Mouse (Mus musculus): ENCODE results near the gene Tmem91. TPM values are rescaled to one million over a fixed set of nuclear protein-coding genes. Genes with fewer than 3 reads are reported as not detected.
"Not testable (repeated sequence)": the region's sequence is repeated elsewhere in the genome, so short reads cannot be mapped to it uniquely, and the experiment has no call there.

Gene Tmem91
- total RNA-seq (2021), result 0.78 and 0.86 TPM in 2 replicates
- long read RNA-seq, experiment 1, partial matches to known transcripts, result 0 of 4 reads
- long read RNA-seq, experiment 1, other reads (novel, unspliced or antisense), result 4 of 4 reads
- long read RNA-seq, experiment 2, partial matches to known transcripts, result 0 of 3 reads
- long read RNA-seq, experiment 2, other reads (novel, unspliced or antisense), result 3 of 3 reads

GRCm38 (mm10) chr7:25674719-25675300 lies at the start of gene Tmem91:
TSS of gene Tmem91 (minus strand) at chr7:25675166.
- no peak for DNase-seq

DNA sequence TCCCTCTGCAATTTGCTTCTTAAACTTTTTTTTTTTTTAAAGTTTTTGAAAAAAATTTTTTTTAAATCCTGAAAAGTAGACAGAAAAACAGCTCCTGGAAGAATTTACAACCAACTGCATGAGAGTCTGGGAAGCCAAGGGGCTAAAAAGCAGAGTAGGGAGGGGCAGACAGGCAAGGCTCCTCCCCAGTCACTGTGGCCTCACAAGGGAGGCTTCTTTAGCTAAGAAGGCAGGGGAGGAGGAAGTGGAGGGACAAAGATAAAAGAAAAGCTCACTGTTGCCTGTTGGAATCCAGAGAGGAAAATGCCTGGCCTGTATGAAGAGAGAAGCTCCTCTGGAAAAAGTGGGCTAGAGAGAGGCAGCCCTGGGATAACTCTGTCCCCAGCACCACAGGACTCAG lies 46.8 kb upstream of the Tmem91 start:
- not testable (repeated sequence) for DNase-seq

DNA sequence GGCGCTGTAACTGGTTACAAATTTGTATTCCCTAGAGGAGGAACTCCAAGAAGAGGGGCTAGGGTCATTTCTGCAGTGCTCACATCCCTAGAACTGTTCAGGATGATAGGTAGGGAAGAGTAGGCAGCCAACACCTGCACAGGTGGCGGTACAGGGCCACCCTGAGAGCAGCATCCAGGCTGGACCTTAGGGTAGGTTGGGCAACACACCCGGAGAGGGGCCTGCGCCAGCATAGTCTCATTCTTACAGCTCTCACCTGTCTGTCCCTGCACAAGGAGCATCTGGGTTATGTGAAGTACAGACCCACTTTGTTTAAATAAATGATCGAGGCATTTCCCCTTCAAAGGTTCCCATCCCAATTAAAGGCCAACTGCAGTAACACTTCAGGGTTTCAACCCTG lies 45.8 kb upstream of the Tmem91 start:
- DNase-seq, result no peak

- DNase-seq, result peak; percentile 86
Observed at GRCm38 (mm10) chr7:25719761-25720610, 45.0 kb upstream of the Tmem91 start.

GRCm38 (mm10) chr7:25718788-25719417 lies 43.9 kb upstream of the Tmem91 start, which contains the start of gene Ccdc97:
TSS of gene Ccdc97 (minus strand) at chr7:25719088.
- peak; percentile 94 for DNase-seq

DNA sequence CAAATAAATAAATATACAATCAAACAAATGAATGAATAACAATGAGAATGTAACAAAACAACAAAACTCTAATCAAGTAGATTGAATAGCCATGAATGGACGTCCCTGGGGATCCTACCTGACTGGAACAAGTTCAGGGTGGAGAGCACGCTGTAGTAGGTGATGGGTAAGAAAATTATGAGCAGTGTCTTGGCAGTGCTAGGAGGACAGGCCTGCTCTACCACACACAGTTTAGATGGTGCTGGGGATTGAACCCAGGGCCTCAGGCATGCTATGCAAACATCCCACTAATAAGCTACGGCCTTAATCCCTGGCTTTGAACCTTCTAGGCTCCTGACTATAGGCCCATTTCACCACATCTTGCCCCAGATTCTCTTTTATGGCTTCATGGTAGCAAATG lies 42.5 kb upstream of the Tmem91 start:
- no peak for DNase-seq

GRCm38 (mm10) chr7:25715731-25716271 lies 40.8 kb upstream of the Tmem91 start:
- DNase-seq, result no peak

- DNase-seq, result no peak
Observed at GRCm38 (mm10) chr7:25714581-25714980, 39.6 kb upstream of the Tmem91 start.

- no peak for DNase-seq
Observed at GRCm38 (mm10) chr7:25712801-25713200, 37.8 kb upstream of the Tmem91 start.

GRCm38 (mm10) chr7:25711731-25712197 lies 36.8 kb upstream of the Tmem91 start:
- peak; percentile 77 for DNase-seq

DNA sequence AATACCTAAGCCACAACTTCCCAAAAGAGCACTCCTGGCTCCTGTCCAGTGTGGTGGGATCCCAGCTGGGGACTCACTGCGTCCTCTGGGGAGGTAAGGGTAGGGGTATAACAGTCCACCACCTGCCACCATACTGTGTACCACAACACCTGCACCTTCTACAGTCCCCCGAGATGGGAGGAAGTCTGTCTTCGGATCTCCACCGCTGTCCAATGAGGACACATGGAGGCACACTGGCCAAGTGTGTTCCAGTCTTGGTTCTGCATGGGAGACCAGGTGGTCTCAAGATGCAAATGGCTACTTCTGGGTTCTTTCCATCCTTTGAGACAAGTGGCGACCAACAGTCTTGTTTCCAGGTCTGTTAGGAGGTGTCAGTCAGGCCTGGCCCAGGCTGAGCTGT lies 36.2 kb upstream of the Tmem91 start:
- no peak for DNase-seq

- DNase-seq, result peak; percentile 68
Observed at GRCm38 (mm10) chr7:25710519-25711130, 35.7 kb upstream of the Tmem91 start.

DNA sequence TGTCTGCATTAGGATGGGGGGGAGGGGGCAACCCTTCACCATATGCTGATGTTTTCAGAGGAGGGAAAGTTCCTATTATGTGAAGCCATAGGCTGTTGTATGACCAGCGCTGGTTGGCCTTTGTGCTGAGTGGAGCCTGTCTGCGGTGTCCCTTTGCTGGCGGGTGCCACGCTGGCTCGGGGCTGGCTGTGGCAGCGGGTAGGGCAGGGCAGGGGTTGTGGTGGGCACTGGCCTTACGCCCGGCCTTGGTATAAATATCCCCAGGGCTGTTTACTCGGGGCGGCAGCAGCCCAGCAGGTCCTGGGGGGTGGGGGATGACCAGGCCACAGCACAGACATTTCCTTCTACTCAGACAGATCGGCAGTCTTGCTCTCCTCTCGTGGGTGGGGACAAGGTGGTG lies 35.0 kb upstream of the Tmem91 start:
- DNase-seq, result peak; percentile 45

DNA sequence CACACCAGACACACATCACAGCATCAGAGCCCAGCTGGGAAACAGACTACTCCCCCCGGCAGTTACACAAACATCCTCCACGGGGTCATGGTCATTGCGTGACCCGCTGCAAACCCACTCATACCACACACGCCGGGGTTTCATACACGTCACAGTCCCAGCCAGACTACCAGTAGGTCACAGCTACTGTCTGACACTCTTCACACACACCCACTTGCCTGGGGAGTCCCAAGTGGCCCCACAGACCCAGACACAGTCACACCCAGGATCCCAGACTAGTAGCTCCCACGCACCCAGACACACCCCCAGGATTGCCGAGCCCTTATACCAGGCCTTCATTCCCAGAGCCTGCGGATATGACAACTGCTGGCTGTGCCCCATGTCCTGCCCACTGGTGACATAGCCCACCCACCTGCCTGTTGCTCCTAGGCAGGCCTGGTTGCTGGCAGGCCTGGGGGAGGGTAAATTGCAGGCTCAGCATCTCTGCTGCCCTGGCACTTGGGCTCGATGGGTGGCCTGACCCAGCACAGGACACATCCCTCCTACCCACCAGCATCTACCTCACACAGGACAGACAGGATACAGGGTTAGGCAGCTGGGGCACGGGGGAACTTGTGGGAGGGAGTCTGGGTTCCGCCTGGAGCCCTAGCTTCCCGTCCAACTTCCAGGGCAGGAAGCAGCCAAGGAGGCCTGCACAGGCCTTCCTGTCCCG lies 32.8 kb upstream of the Tmem91 start:
- peak; percentile 71 for DNase-seq

DNA sequence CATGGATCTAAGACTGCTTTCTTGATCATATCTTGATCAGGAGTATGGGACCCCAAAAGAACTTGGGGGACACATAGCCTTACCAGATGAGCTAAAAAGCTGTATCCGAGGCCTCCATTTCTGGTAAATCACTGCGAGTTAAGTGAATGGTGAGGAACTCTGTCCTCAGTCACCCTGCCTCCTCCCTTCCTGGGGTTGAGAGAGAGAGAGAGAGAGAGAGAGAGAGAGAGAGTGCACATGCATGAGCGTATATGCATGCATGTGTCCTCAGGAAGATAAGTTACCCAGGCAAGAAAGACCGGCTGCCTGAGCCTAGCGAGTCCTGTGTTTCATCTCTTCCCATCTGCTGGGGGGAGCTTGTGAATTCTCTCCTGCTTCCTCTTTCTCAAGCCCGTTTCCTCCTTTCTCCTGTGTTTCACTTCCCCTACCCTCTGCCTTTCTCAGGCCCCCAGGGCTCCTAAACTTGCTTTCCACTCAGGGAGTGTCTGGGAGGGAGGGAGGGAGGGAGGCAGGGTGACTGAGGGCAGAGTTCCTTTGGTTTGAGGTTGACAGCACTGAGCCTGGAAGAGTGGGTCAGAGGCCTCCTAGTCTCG lies 31.7 kb upstream of the Tmem91 start:
- no peak for DNase-seq

- DNase-seq, result peak; percentile 70
Observed at GRCm38 (mm10) chr7:25705801-25706251, 30.9 kb upstream of the Tmem91 start.

DNA sequence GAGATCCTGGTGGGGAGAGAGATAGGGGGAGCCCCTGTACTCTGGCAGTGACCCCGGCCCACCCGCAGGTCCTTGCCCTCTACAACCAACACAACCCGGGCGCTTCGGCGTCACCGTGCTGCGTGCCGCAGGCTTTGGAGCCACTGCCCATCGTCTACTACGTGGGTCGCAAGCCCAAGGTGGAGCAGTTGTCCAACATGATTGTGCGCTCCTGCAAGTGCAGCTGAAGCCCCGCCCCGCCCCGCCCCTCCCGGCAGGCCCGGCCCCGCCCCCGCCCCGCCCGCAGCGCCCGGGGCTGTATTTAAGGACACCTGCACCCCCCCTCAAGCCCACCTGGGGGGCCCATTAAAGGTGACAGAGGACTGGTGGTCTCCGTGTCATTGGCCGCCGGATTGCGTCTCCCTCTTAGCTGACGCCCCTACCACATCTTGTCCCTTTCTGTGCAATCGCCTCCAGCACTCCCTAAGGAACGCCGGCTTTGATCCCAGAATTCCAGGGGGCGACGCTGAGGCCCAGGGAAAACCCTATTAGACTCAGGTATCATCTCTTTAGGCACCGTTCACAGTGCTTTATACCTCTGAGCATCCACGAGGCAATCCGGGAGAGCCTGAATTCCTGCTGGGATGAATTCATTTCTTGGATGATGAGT lies 29.9 kb upstream of the Tmem91 start:
- peak; percentile 37 for DNase-seq

DNA sequence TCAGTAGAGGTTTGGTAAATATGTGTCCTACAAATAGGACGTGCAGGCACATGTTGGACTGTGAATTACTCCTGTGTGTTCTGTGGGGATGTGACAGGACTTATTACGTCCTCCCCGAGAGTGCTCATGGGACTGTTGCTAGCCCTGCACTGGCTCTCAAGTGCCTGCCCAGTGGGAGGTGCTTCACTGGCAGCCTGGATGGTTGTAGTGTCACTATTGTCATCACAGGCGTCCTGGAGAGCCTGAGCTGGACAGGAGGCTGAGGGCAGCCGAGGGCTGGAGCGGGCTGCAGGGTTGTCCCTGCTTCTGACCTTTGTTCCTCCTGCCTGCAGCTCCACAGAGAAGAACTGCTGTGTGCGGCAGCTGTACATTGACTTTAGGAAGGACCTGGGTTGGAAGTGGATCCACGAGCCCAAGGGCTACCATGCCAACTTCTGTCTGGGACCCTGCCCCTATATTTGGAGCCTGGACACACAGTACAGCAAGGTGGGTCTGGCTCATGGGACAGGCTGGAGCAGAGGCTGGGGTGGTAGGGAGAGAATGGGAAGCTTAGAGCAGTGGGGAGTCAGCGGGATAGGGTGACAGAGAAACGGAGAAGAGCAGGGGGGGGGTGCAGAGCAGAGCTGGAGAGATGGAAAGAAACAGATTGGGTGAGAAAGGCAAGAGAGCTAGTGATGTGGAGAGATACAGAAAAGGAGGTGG lies 29.0 kb upstream of the Tmem91 start:
- peak; percentile 52 for DNase-seq

DNA sequence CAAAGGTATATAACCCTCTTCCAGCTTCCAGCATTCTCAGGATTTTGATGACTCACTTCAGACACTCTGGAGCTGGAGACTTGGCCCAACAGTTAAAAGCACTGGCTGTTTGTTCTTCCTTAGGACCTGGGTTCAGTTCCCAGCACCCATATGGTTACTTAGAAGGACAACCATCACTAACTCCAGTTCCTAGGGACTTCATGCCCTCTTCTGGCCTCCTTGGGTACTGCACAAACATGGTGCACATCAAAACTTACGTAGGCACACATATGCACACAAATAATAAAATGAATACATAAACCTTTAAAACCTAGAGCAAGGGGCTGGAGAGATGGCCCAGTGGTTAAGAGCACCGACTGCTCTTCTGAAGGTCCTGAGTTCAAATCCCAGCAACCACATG lies 27.4 kb upstream of the Tmem91 start:
- no peak for DNase-seq

GRCm38 (mm10) chr7:25700732-25701131 lies 25.8 kb upstream of the Tmem91 start:
- DNase-seq, result no peak
